Mouse (Mus musculus) ES-Bruce4 (cell line): ENCODE data around the gene Ppp1r13l. TPM values are rescaled to one million over a fixed set of nuclear protein-coding genes. Genes with fewer than 3 reads are reported as not detected.

Experiments used
- H3K27ac ChIP-seq: 2 replicates; pipeline ENCODE4 v1.5.1; 2012; ENCODE audit warnings: low read length, inconsistent platforms; ENCODE audit not compliant: insufficient read depth
- H3K27me3 ChIP-seq: 2 replicates; pipeline ENCODE4 v1.6.1; 2012; ENCODE audit warnings: mild to moderate bottlenecking, low read length, inconsistent platforms; ENCODE audit not compliant: control insufficient read depth, poor library complexity, insufficient read depth, severe bottlenecking
- H3K36me3 ChIP-seq: 2 replicates; pipeline ENCODE4 v1.6.1; 2012; ENCODE audit warnings: inconsistent platforms, mild to moderate bottlenecking, low read length, moderate library complexity; ENCODE audit not compliant: control insufficient read depth, poor library complexity, insufficient read depth, severe bottlenecking
- H3K4me1 ChIP-seq: one replicate; pipeline ENCODE4 v1.8.1; 2011; ENCODE audit warnings: low read length; ENCODE audit not compliant: control insufficient read depth, insufficient read depth
- H3K4me3 ChIP-seq: 2 replicates; pipeline ENCODE4 v1.5.1; 2011; ENCODE audit warnings: low read depth, mild to moderate bottlenecking, low read length
- H3K9ac ChIP-seq: 2 replicates; pipeline ENCODE4 v1.6.1; 2012; ENCODE audit warnings: low read depth, mild to moderate bottlenecking, inconsistent platforms; ENCODE audit not compliant: poor library complexity, severe bottlenecking
- H3K9me3 ChIP-seq: replicated peaks from 2 replicates; pipeline ENCODE4 v1.6.1; 2012; ENCODE audit warnings: mild to moderate bottlenecking, low read length, inconsistent platforms; ENCODE audit not compliant: control insufficient read depth, poor library complexity, insufficient read depth, severe bottlenecking
- CTCF ChIP-seq: IDR thresholded peaks from one replicate; pipeline ENCODE4 v1.8.1; 2011; ENCODE audit warnings: low read depth, low read length
- EP300 ChIP-seq: IDR thresholded peaks from 2 replicates; pipeline ENCODE4 v1.6.1; 2011; ENCODE audit warnings: low read depth, low read length; ENCODE audit not compliant: insufficient read depth
- POLR2A ChIP-seq: IDR thresholded peaks from one replicate; pipeline ENCODE4 v1.8.1; 2011; ENCODE audit warnings: low read length; ENCODE audit not compliant: insufficient read depth
- polyA plus RNA-seq: library from polyadenylated mRNA; stranded (reverse); fragments of >200 nt; gene quantifications from 2 replicates; pipeline ENCODE4 v1.2.4, GENCODE M21; 2011; ENCODE audit warnings: low read depth; ENCODE audit not compliant: missing spikeins, insufficient read depth, insufficient read length

Gene Ppp1r13l
- polyA plus RNA-seq, 1 experiment = 21.9 TPM

DNA sequence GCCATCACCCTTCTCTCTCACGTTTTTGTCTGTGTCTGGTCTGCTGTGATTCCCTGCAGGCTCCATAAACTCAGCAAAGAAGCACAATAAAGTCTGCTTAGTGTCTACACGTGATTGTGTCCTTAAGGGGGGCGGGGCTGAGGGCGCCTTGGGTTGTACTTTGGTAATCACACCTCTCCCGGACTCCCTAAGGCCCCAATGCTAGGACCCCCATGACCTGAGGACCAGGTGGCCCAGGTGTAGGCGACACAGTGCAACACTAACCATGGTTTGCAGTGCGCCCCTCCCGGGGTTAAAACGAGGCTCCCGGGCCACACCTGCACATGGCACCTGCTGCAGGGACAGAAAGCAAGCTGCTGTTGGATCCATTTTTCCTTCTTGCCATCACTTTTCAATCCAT, 18.3 kb upstream of the Ppp1r13l start:
- no peaks in the 10 kb centered on the region for H3K27me3 ChIP-seq
- no peaks in the 10 kb centered on the region for H3K9me3 ChIP-seq
- no peak for TF ChIP-seq CTCF
- no peak for TF ChIP-seq POLR2A
- no peak for TF ChIP-seq EP300
- H3K27ac ChIP-seq = no peak overlapping the region
- peak overlapping the region; percentile 63; the same call in 1 of the 2 replicates for H3K9ac ChIP-seq
- no peaks in the 10 kb centered on the region for H3K36me3 ChIP-seq
- no peaks in the 10 kb centered on the region for H3K4me1 ChIP-seq
- no peak overlapping the region for H3K4me3 ChIP-seq

DNA sequence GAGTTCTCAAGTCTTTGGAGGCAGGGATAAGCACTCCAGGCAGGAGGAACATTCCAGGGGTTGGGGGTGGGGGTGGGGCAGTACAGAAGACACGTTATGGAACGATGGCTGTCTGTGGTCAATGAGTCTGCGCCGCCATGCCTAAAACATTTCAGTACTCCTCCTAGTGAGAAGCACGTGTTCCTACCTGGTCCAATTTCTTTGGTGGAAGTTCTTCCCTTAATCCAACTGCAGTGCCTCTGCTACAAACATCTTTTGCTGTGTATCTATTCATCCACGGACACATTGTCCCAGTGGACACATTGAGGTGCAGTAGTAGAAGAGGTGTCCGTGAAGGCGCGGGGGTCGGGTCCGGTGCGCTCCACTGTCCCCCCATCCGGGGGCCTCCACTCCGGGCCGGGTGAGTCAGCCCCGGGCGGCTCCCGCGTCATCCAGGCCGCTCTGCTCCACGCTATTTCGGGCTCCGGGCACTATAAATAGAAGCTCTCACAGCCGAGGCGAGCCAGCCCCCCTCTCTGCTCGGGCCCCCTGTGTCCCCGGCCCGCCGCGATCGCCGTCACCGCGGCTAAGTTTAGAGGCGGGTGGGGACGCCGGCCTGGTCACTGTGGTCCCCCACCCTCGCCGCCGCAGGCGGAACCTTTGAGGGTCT, 17.7 kb upstream of the Ppp1r13l start:
- no peaks in the 10 kb centered on the region for H3K9me3 ChIP-seq

DNA sequence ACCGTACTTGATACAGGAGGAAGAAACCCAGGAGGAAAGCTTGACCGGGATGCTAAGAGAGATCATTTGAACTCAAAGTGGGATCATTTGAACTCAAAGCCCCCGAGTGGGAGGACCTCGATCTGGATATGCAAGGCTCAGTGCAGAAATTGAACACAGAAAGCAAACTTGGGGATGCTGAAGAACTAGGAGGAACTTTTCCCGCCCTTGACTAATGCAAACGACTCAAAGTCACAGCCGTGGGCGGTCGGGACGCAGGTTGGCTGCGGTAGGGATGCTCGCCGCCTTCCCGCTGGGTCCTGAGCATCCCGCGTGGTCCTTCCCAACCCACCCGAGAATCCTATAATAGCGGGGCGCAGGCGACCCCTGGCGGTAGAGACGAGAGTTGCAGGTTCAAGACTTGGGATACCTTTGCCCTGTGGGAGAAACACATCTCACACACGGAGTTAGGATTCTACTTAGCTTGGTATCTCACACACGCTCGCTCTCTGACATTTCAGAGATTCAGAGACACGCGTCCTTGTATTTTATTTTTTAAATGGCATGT, 17.0 kb upstream of the Ppp1r13l start:
- H3K9me3 ChIP-seq = no peaks in the 10 kb centered on the region
- H3K36me3 ChIP-seq = no peaks in the 10 kb centered on the region
- H3K27me3 ChIP-seq = no peaks in the 10 kb centered on the region
- no peak overlapping the region for H3K27ac ChIP-seq
- peak overlapping the region; percentile 67 for H3K4me3 ChIP-seq
- H3K4me1 ChIP-seq = no peaks in the 10 kb centered on the region
- H3K9ac ChIP-seq = peak overlapping the region; percentile 63
- TF ChIP-seq CTCF = peak; percentile 90
- no peak for TF ChIP-seq EP300

More for the DNA sequence above, 17.7 kb upstream of the Ppp1r13l start:
- Histone ChIP-seq H3K27ac (no peak overlapping the region), H3K36me3 (no peaks in the 10 kb centered on the region), H3K4me1 (no peaks in the 10 kb centered on the region), H3K9ac (peak overlapping the region; percentile 63), H3K27me3 (no peaks in the 10 kb centered on the region), H3K4me3 (peak overlapping the region; percentile 67)
- TF ChIP-seq CTCF = no peak

DNA sequence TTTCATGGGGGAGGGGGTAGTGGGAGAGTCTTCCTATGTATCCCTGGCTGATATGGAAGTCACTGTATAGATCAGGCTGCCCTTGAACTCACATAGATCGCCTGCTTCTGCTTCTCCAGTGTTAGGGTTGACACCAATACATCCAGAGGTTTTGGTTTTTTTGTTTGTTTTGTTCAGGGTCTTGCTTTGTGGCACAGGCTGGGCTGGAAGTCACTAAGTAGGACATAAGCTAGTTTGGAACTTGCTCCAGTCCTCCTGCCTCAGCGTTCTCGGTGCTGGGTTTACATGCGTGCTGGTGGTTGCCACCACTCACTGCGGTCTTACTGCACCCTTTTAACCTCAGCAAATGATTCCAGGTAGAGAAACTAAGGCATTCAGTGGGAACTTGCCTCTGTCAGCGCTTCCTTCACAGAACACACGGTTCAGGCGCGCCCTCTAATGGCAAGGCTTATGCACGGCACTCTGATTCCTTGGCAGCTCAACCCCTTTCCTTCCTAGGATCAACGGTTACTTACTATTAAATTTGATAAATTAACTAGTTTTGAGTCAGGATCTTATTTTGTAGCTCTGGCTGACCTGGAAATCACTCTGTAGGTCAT, 16.2 kb upstream of the Ppp1r13l start:
- Histone ChIP-seq H3K27ac (no peak overlapping the region), H3K4me1 (no peaks in the 10 kb centered on the region), H3K4me3 (no peak overlapping the region), H3K36me3 (no peaks in the 10 kb centered on the region), H3K9ac (no peak overlapping the region), H3K9me3 (no peaks in the 10 kb centered on the region), H3K27me3 (no peaks in the 10 kb centered on the region)
- TF ChIP-seq POLR2A (no peak), EP300 (no peak), CTCF (peak; percentile 96)

DNA sequence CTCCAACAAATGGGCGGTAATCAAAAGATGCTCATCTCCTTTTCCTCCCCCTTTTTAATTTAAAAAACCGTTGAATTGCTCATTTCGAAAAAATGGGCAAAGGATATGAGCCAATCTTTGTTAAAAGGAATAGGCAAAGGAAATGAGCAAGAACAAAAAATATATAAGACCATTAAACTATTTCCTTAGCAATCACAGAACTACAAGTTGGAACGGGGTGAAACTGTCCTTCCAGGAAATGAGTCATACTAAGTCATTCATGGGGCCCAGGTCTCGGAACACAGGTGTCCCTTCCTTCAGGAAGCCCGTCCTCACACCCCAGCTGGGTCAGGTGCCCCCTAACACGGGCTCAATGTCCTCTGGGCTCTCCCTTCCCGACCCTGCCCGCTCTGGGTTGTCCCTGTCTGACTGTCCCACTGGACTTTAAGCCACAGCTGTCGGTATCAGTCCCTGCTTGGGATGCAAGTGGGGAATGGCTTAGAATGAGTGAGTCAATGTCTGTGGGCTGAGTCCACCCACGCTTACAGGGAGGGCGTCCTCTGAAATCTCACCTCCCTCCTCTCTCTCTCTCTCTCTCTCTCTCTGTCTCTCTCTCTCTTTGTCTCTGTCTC, 15.2 kb upstream of the Ppp1r13l start, which contains the start of gene Ercc1:
Gene Ercc1 (plus strand): TSS at position 542 of the 611 bp plus-strand sequence.
- Histone ChIP-seq H3K36me3 (no peaks in the 10 kb centered on the region), H3K9me3 (no peaks in the 10 kb centered on the region), H3K9ac (peak within 1 kb of the TSS; percentile 58), H3K4me3 (peak within 1 kb of the TSS; percentile 93), H3K27me3 (no peaks in the 10 kb centered on the region), H3K4me1 (no peaks in the 10 kb centered on the region), H3K27ac (peak within 1 kb of the TSS; percentile 76)
- TF ChIP-seq CTCF (no peak), POLR2A (no peak), EP300 (no peak)

DNA sequence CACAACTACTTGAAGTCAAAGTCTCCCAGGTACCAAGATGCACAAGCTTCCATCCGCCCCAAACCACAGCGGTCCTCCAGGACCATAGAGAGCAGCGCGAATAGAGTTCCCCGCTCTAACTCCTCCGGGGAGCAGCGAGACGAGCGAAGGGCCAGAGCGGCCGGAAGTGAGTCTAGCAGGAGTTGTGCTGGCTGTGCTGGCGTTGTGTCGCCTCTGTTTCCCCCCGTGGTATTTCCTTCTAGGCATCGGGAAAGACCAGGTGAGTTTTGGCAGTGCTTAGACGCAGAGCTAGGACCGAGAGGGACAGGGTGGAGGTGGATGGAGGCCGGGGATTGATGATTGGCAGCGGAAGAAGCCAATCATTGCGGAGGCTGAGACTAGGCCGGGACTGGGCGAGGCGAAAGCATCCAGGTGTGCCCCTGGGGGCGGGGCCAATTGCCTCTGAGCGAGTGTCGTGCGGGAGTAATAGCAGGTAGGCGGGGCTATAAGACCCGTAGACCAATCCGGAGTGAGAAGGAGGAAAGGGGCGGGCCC, 14.5 kb upstream of the Ppp1r13l start:
- H3K27me3 ChIP-seq = no peaks in the 10 kb centered on the region
- H3K9me3 ChIP-seq = no peaks in the 10 kb centered on the region
- peak overlapping the region; percentile 58 for H3K9ac ChIP-seq
- TF ChIP-seq EP300 (0 out of 2 replicates have a peak, but pooled peaks have one; percentile 36), CTCF (no peak), POLR2A (peak; percentile 65)
- H3K36me3 ChIP-seq = no peaks in the 10 kb centered on the region
- peak overlapping the region; percentile 93 for H3K4me3 ChIP-seq
- no peaks in the 10 kb centered on the region for H3K4me1 ChIP-seq
- H3K27ac ChIP-seq = peak overlapping the region; percentile 76
